Mouse (Mus musculus) limb, embryonic 10.5 days (tissue): ENCODE results near the gene Ntn3. TPM values are rescaled to one million over a fixed set of nuclear protein-coding genes. Genes with fewer than 3 reads are reported as not detected.

Experiments
- microRNA-seq: library from miRNA; unstranded; fragments of <30 nt; microRNA quantifications from one replicate; pipeline ENCODE4, GENCODE M21; 2017
- polyA plus RNA-seq: library from polyadenylated mRNA; unstranded; fragments of >200 nt; fragmentation: Nextera tagmentation; extraction: Ambion mirVana; gene quantifications from 2 replicates; pipeline ENCODE4 v1.2.1, GENCODE M21; 2016

The Ntn3 gene
- polyA plus RNA-seq, 1 experiment from 2014 or later = 10.7 TPM

Small RNAs within 50 kb of the gene (microRNA-seq; reads per million reads assigned to microRNA genes)
- gene Mir5134 (1.2 reads per million), gene Mir6965 (0.88 reads per million)

Other genes starting within 250 kb of the Ntn3 start
- gene Prss30, start 229.0 kb downstream of the Ntn3 start, polyA plus RNA-seq = not detected in 2 replicates
- gene Prss22, start 211.4 kb downstream of the Ntn3 start, polyA plus RNA-seq = 1.3 and 1.7 TPM in 2 replicates
- gene Prss27, start 171.4 kb downstream of the Ntn3 start, polyA plus RNA-seq = 0.20 TPM in 1 of 2 replicates, not detected in the other
- 106 and 113 TPM in 2 replicates for gene Kctd5, start 136.0 kb downstream of the Ntn3 start, polyA plus RNA-seq
- 29.7 and 32.1 TPM in 2 replicates for gene Pdpk1, start 58.6 kb downstream of the Ntn3 start, polyA plus RNA-seq
- gene Amdhd2, start 45.8 kb downstream of the Ntn3 start, polyA plus RNA-seq = 49.1 and 49.5 TPM in 2 replicates
- gene Atp6v0c, start 39.8 kb downstream of the Ntn3 start, polyA plus RNA-seq = 414 and 422 TPM in 2 replicates
- 3.9 and 8.7 TPM in 2 replicates for gene Tbc1d24, start 4.0 kb downstream of the Ntn3 start, polyA plus RNA-seq
- gene Tedc2, start 11.3 kb upstream of the Ntn3 start, polyA plus RNA-seq = 24.1 and 24.5 TPM in 2 replicates
- 117 and 120 TPM in 2 replicates for gene Ccnf, start 42.0 kb upstream of the Ntn3 start, polyA plus RNA-seq
- not detected in 2 replicates for gene Abca17, start 141.5 kb upstream of the Ntn3 start, polyA plus RNA-seq
- gene Abca3, start 142.4 kb upstream of the Ntn3 start, polyA plus RNA-seq = 2.8 and 3.6 TPM in 2 replicates
- gene Rnps1, start 205.0 kb upstream of the Ntn3 start, polyA plus RNA-seq = 471 and 496 TPM in 2 replicates
- 87.9 and 104 TPM in 2 replicates for gene Eci1, start 217.1 kb upstream of the Ntn3 start, polyA plus RNA-seq
- gene Dnase1l2, start 233.6 kb upstream of the Ntn3 start, polyA plus RNA-seq = 1.7 and 2.7 TPM in 2 replicates